Mouse (Mus musculus) layer of hippocampus, postnatal 10 days (tissue): ENCODE results near the gene Kif5a. TPM values are rescaled to one million over a fixed set of nuclear protein-coding genes. Genes with fewer than 3 reads are reported as not detected.
A peak's percentile ranks its signal among the peaks of the same experiment; 100 is the strongest.

Experiments
- DNase-seq, 2 experiments: peaks; one replicate each; pipeline ENCODE4 v3.0.0; 2021; ENCODE audit warnings: low spot score in 2 of 2
- total RNA-seq, 2 experiments: library from RNA; stranded (reverse); gene quantifications; 2 replicates each; pipeline ENCODE4 v1.2.3; 2021

Kif5a gene
- total RNA-seq, 2 experiments from 2014 or later = 360 to 377 TPM

DNA sequence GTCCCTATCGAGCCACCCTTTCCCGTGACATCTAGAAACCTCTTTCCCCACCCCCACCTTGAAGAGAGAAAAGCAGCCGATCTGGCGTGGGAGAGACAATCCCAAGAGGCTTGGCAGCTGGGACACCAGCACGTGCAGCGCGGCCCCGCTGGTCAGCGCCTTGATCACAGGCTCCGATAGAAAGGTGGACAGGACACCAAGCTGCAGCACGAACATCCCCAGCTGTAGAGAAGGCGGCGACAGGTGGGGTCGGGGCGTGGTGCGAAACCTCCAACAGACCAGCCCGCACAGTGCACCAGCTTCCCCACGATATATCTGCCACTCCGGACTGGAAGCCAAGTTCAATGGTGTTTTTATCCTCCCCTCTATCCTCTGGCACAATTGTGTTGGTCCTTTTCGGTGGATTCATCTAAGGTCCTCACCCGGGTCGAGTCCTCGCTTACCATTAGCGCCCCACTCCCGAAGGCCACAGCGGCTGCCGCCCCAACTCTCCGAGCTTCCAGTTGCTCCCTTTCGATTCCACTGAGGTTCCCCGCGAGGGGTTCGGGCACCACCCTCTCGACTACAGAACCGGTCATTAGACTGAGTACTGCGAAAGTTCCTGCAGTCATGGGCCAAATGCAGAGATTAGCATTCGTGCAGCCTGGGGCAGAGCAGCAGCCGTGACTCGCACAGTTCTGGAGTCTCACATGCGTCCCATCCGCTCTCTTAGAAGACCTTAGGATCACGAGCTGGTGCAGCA is 84.7 kb downstream of the Kif5a start:
- DNase-seq = peak in 1 of 2 experiments; percentile 20

DNA sequence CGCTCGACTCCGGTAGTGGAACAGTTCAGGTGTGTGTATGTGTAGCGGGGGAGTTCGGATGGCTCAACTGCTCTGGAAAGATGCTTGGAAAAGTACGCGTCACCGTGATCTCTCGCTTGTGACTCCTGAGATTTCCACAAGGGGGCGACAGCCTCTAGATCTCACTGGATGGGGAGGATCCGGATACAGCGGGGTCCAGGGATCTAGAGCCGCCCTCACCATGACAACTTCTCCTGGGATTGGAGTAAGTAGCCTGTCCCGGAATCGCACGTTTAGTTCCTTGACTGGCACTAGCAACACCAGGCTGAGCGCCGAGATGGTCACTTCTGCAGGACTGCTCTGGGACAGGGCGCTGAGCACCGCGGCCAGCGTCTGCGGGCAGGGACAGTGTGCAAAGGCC is 85.4 kb downstream of the Kif5a start:
- DNase-seq = peak; percentile 85 to 87

DNA sequence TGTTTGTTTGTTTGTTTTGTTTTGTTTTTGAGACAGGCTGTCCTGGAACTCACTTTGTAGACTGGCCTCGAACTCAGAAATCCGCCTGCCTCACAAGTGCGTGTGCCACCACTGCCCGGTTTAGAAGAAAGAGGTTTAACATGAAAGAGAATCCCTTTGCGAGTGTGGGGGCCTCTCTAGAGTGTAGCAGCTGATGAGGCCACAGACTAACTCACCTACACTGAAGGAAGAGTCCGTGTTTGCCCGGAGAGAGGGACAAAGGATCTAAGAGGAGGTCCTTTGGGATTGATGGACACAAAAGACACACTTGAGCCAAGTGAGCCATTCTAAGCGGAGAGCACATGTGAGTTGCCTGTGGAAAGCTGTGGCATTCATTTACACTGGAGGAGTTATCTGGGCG is 85.9 kb downstream of the Kif5a start:
- DNase-seq = peak in 1 of 2 experiments; percentile 3

DNA sequence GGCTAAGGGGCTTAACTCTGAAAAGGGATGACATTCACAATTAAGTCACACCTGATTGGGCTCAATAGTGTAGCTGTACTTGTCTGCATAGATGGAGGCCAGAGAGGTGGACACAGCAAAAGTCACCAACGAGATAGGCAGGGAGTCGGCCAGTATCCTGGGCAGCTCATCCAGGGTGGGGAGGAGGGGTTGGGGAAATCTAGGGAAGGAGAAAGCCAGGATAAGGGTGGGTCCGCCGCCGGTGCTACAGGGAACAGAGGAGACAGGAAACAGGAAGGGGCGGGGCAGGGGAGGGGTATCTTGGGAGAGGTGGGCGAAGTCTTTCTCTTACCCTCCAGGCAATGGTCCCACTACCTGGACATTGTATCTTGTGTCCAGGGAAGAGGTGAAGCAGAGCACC is 86.4 kb downstream of the Kif5a start:
- DNase-seq = no peak

DNA sequence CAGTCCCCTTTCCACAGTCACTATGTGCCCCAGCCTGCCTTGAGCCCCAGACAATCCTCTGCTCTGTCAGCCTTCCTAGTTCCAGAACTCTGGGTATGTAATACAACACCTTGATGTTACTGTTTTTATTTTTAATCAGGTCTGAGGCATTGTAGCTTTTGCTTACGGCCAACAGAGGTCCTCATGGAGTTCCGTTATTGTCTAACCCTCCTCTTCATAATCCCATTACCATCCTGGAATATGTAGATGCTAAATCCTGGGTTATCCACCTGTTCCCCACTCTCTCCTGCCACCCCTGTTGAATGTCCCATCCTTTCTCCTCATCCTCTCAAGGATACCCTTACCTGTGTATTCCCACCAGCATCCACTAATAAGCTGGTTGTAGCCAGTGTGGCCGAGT is 86.9 kb downstream of the Kif5a start:
- DNase-seq = peak in 1 of 2 experiments; percentile 2

Other genes starting within 250 kb of the Kif5a start
- gene Tsfm, start 232.5 kb downstream of the Kif5a start, total RNA-seq = 10 to 100 TPM; 31.4 to 36.3 TPM
- gene Mettl1, start 221.9 kb downstream of the Kif5a start, total RNA-seq = 10 to 100 TPM; 12.6 to 14.0 TPM
- under 1 TPM; 0.27 to 0.34 TPM for gene Eef1akmt3, start 221.8 kb downstream of the Kif5a start, total RNA-seq
- gene Cyp27b1, start 215.1 kb downstream of the Kif5a start, total RNA-seq = under 1 TPM; 0.45 to 0.75 TPM
- 10 to 100 TPM; 48.6 to 48.9 TPM for gene March9, start 203.2 kb downstream of the Kif5a start, total RNA-seq
- gene Cdk4, start 199.8 kb downstream of the Kif5a start, total RNA-seq = 100 to 1,000 TPM; 157 to 178 TPM
- 10 to 100 TPM; 59.9 to 63.4 TPM for gene Tspan31, start 193.1 kb downstream of the Kif5a start, total RNA-seq
- 100 to 1,000 TPM; 542 to 553 TPM for gene Agap2, start 188.1 kb downstream of the Kif5a start, total RNA-seq
- gene Os9, start 142.2 kb downstream of the Kif5a start, total RNA-seq = 10 to 100 TPM; 94.3 to 98.3 TPM
- 100 to 1,000 TPM; 107 to 116 TPM for gene B4galnt1, start 98.1 kb downstream of the Kif5a start, total RNA-seq
- gene Slc26a10, start 82.7 kb downstream of the Kif5a start, total RNA-seq = 1 to 10 TPM; 2.0 to 2.6 TPM
- 100 to 1,000 TPM; 125 to 132 TPM for gene Arhgef25, start 73.3 kb downstream of the Kif5a start, total RNA-seq
- 100 to 1,000 TPM; 187 to 203 TPM for gene Dtx3, start 67.6 kb downstream of the Kif5a start, total RNA-seq
- gene Pip4k2c, start 51.8 kb downstream of the Kif5a start, total RNA-seq = 10 to 100 TPM; 38.3 to 38.4 TPM
- 100 to 1,000 TPM; 312 to 315 TPM for gene Dctn2, start 3.0 kb upstream of the Kif5a start, total RNA-seq
- gene Mbd6, start 25.7 kb upstream of the Kif5a start, total RNA-seq = 10 to 100 TPM; 44.8 to 58.7 TPM
- 10 to 100 TPM; 53.9 to 57.7 TPM for gene Mars, start 48.4 kb upstream of the Kif5a start, total RNA-seq
- gene Arhgap9, start 58.6 kb upstream of the Kif5a start, total RNA-seq = 1 to 10 TPM; 1.1 to 1.2 TPM
- 1 to 10 TPM; 1.7 to 3.1 TPM for gene Gli1, start 78.6 kb upstream of the Kif5a start, total RNA-seq
- gene Inhbe, start 91.1 kb upstream of the Kif5a start, total RNA-seq = not detected
- not detected for gene Inhbc, start 107.1 kb upstream of the Kif5a start, total RNA-seq
- 100 to 1,000 TPM; 174 to 178 TPM for gene R3hdm2, start 117.0 kb upstream of the Kif5a start, total RNA-seq
- gene Stac3, start 238.3 kb upstream of the Kif5a start, total RNA-seq = 1 to 10 TPM; 3.5 to 5.3 TPM